Mouse (Mus musculus) monocyte, adult 2 months (primary cell): ENCODE measurements at regions not wholly inside any gene's neighbourhood (a gene's known extent, or its start where the extent isn't known, plus 50 kb on each side); places are given as distances from the start of the nearest gene placed in this dataset.

Source experiments
- DNase-seq, 2 experiments: peaks; one replicate each; pipeline ENCODE4 v3.0.0; 2022; ENCODE audit warnings: low spot score in 2 of 2, low read depth in 1 of 2

- DNase-seq, result no peak
Observed at GRCm38 (mm10) chr7:39596403-39596802, 78.8 kb downstream of the Zfp619 start.

DNA sequence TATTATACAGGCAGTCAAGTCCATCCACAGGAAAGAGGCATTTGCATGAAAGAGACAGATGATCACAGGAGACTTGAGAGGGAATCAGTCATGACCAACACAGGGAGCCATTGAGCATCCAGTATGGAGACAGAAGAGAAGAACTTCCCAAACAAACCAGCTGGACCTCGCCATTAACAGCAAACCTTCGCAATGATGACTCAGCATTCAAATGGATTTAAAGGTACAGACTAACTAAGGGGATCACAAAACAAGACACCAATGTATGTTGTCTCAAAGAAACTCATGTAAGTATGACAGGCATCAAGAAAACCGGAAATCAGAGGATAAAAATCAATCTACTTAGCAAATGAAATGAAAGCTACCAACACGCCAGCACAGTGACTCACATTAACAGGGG is 96.2 kb downstream of the Zfp619 start:
- DNase-seq, result no peak

- no peak for DNase-seq
Observed at GRCm38 (mm10) chr7:39615092-39615491, 97.5 kb downstream of the Zfp619 start.

GRCm38 (mm10) chr7:39621796-39622195 is 104.2 kb downstream of the Zfp619 start:
- no peak for DNase-seq

- DNase-seq, result no peak
Observed at GRCm38 (mm10) chr7:39632836-39633235, 115.3 kb downstream of the Zfp619 start.

DNA sequence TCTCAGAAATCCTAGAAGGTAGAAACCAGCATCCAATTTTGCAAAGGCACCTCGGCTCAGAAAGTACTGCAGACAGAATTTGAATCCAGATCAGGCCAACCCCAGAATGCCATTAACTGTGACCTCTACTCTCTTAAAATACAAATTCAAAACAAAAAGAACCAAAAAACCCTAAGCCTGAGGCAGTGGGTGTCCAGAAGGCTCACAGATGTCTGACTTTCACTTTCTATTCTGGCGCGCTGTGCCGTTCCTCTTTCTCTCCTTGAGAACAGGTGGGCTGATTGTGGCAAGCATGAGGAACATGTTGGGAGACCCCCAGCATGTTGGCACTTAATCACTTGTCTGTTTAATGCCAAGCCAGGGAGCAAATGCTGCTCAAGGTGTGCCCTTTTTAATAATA is 124.8 kb downstream of the Zfp619 start:
- DNase-seq, result no peak

DNA sequence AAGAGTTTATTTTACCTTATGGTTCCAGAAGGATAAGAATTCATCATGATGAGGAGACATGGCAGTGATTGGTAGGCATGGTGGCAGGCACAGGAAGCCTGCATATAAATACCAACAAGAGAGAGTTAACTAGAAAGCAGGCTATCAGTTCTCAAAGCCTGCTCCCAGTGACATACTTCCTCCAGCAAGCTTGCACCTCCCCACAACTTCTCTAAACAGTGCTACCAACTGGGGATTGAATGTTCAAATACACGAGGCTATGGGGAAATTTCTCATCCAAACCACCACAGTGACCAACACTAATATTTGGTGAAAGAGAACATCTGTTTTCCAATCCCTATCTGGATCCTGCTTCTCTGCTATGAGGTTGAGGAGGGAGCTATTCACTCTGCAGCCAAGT is 125.8 kb downstream of the Zfp619 start:
- no peak for DNase-seq

- no peak for DNase-seq
Observed at GRCm38 (mm10) chr7:39650483-39651102, 133.0 kb downstream of the Zfp619 start.

DNA sequence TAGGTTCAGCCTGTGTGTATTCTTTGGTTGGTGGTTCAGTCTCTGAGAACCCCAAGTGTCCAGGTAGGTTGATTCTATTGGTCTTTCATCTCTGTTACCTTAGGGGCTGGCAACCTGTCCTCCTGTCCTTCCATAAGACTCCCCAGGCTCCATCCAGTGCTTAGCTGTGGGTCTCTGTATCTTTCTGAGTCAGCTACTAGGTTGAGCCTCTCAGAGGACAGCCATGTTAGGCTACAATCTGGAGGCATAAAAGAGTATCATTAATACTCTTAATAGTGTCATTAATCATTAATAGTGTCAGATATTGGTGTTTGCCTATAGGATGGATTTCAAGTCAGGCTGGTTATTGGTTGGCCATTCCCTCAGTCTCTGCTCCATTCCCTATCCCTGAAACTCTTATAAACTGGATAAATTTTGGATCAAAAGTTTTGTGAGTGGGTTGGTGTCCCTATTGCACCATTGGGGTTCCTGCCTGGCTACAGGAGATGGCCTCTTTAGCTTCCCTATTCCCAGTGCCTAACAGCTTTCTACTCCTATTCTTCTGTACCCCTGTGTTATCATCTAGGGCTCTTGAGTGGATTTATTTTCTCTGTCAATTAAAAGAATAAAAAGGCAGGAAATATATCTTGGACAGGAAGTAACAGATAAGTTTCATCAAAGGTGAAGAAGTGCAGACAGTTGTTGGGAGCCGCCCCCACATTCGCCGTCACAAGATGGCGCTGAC is 137.2 kb downstream of the Zfp619 start:
- no peak for DNase-seq

DNA sequence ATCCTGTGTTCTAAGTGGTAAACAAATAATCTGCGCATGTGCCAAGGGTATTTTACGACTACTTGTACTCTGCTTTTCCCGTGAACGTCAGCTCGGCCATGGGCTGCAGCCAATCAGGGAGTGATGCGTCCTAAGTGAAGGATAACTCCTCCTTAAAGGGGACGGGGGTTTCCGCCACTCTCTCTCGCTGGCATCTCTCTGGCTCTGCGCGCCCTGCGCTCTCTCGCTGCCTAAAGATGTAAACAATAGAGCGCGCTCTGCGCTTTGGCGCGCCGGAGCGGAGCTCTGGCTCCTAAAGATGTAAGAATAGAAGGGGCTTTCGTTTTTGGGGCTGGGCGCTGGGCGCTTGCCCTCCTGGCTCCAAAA is 137.7 kb downstream of the Zfp619 start:
- peak in 1 of 2 experiments; percentile 32 for DNase-seq

DNA sequence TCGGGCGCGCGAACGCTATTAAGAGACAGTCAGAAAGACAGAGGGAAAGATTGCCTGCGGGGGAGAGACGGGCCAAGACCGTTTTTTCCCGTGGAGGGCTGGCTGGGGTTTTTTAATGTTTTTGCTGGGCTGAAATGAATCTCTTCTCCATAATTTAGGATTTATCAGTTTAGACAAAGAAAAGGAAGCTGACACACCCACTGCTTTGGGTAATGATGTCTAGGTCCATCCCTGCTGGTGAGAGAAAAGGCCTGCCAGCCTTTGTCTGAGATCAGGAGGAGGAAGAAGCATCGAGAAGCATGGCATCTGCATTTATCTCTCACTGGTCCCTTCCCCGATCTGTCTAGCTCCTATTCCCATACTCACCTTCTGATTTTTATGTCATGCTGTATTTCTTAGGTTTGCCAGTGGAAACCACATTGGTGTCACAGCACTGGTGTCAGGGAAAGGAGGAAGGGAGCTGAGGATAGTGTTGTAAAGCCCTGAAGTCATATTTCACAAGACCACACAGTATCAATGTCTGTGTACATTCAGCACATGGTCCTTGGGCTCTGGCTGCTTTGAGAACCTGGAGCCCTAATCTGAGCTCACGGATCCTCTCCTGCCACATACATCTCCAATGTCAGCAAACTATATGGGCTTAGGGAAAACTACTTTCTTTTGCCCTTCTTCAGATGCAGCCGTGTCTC is 138.3 kb downstream of the Zfp619 start:
- no peak for DNase-seq

DNA sequence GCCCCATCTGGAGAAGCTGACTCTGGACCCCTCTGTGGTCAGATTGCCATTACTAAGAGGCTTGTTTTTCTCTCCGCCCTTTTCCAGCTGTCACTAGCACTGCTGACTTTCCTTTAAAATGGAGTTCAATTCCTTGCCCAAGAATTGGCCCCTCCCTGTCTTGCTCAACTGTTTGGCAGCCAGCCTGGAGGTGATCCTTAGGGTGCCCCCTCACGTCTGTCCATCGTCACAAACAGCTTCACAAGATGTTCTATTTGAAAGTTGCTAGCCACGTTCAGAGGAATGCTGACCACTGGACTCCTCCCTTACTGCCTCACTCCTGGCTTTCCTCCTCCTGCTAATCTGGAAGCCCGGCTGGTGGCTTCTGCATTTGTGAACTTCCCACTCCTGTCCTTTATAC is 142.0 kb downstream of the Zfp619 start:
- DNase-seq, result no peak

DNA sequence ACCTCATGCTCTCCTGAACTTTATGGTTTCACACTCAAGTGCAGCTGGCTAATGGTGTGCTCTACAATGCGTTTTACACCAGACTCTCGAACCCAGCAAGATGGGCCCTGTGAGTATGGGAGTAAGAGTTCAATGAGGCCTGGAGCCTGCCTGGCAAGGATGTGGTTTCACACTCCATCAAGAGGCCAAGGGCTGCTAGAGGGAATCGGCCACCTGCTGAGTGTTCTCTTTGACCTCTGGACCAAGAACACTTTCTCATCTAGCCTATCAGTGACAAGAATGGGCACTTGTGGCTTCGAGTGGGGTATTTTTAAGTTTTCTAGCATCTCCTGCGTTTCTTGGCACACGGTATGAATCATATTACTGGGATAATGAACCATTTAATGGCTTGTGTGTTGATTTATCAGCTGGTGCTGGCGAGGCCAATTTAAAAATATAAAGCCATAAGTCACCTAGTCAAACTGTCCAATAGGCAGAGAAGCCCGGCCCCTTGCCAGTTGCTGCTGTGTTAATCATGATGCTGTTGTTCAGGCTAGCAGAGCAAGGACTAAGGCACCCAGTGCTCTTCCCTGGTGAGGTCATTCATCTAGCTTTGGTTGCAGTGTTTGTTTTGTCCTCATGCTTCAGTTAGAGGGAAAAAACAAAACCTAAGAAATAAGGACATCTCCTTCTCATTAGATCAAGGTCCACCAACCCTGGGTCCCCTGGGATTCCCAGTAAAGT is 157.7 kb downstream of the Zfp619 start:
- DNase-seq, result no peak

- no peak for DNase-seq
Observed at GRCm38 (mm10) chr7:39675847-39676238, 158.3 kb downstream of the Zfp619 start.

DNA sequence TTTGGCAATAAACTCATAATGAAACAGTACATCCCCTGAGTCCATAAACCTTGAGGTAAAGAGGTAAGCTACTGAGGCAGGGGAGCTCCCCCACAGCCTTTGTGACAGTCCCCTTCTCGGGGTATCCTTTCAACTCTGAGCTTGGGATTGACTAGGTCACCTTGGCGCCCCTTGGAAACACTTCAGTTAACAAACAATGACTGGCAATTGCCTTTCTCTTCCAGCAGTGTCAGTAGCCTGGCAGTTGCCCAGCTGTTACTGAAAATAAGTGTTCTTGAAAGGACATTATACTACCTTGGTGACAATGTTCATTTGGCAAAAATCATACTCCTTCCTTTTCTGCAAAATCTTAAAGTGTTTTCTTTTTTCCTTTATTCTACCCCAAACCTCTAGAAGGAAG is 162.8 kb downstream of the Zfp619 start:
- DNase-seq, result no peak

- DNase-seq, result no peak
Observed at GRCm38 (mm10) chr7:39696589-39696988, 179.0 kb downstream of the Zfp619 start.

DNA sequence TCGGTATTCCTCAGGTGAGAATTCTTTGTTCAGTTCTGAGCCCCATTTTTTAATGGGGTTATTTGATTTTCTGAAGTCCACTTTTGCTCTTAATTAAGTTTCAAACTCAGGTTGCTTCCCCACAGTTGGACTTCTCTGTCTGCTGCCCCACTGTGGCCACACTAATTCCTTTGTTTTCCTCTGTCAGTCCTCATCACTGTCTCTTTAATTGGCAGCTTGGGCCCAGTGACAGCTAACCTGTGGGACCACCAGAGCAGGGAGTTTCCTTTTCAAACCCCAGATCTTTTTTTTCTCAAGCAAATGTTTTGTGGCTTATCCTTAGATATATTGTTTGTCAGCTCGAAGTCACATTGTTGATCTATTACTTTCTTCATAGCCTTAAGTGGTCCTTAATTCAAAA is 183.9 kb downstream of the Zfp619 start:
- no peak for DNase-seq

- DNase-seq, result no peak
Observed at GRCm38 (mm10) chr7:39705118-39706095, 187.8 kb downstream of the Zfp619 start.

DNA sequence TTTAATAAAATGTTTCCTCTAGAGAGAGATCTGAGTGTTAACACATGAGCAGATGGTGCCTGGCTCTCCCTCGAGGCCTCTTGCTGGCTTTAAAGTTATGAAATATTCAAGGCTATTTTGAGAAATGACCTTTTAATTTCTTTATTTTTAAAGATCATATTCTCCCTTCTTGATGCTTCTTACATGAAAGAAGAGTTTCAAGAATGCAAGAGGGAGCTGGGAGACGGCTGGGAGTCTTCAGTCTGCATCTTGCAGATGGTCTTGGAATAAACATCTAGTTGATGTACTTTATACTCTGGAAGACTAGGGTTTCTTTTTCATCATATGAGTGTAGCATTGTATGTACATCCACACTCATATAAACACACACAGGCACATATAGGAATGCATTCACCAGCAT is 189.0 kb downstream of the Zfp619 start:
- DNase-seq, result no peak

DNA sequence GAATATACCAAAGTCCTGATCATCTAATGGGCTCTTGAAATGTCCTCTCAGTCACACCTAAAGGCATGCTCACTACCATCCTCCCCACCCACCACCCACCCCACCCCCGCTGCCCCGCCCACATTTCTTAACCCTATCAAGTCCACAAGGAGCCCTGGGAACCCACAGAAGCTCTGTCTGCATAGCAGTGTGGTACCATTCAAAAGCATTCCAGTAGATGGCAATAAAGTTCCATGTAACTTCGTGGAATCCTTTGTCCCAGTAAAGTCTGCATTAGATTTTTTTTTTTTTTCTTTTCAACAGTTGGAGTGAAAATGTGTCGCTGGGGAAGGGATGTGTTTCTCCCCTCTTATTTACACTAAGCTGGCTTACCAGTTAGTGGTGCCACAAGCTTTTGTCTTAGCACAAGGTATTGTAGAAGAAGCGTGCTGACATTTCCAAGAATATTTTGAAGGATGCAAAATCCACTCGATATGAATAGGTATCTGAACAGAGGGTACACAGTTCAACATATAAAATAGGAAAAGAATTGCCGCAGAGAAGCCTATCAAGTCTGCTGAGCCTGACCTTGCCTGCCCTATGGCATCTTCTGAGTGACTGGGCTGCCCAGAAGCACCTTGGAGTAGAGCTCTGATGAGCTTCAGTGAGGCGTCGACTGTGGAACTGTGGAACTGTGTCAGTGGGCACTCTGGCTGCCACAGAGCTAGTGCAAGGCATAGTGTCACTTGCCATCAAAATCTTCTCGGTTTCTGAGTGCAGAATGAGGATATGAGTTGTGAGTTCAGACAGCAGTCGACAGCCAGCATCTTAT is 199.0 kb downstream of the Zfp619 start:
- DNase-seq, result no peak
